ENCODE assay signal across 8 mouse cellular contexts in genomic region chr6:134151853-134152505, GRCm38 (mm10).
DNase-seq lines count a peak whose midpoint lies in the region; ATAC-seq and TF ChIP-seq lines count a peak whose summit lies in the region.

No protein-coding gene starts in this region.

- H3K27me3 ChIP-seq in thymus, adult 2 months (ENCODE audit: control insufficient read depth, insufficient read depth, low read length) = no peaks in the 10 kb centered on the region
- no peaks in the 10 kb centered on the region for H3K27me3 ChIP-seq in kidney, embryonic 15.5 days

- H3K27ac ChIP-seq in thymus, adult 2 months (ENCODE audit: control insufficient read depth, insufficient read depth, low read length) = peak overlapping the region; percentile 25; the same call in 1 of the 2 replicates
- peak overlapping the region; percentile 81 for H3K27ac ChIP-seq in kidney, embryonic 15.5 days

- peaks cover 27% of the 10 kb centered on the region for H3K4me1 ChIP-seq in thymus, adult 2 months (replicated peaks; ENCODE audit: control insufficient read depth, insufficient read depth, low read length)
- peaks cover 52% of the 10 kb centered on the region for H3K4me1 ChIP-seq in kidney, embryonic 15.5 days

- 63% methylated on average over 9 of the region's 9 CpGs for WGBS in thymus, adult 2 months
- WGBS in kidney, embryonic 15.5 days = 53% methylated on average over 9 of the region's 9 CpGs

- no peak overlapping the region for H3K9ac ChIP-seq in kidney, embryonic 15.5 days

- no peaks in the 10 kb centered on the region for H3K36me3 ChIP-seq in thymus, adult 2 months (ENCODE audit: control insufficient read depth, insufficient read depth, low read length)
- H3K36me3 ChIP-seq in kidney, embryonic 15.5 days = no peaks in the 10 kb centered on the region

- no peak overlapping the region for H3K4me3 ChIP-seq in thymus, adult 2 months (ENCODE audit: control insufficient read depth, insufficient read depth, low read length)
- no peak overlapping the region for H3K4me3 ChIP-seq in kidney, embryonic 15.5 days (replicated peaks)

- H3K4me2 ChIP-seq in kidney, embryonic 15.5 days = no peak overlapping the region

- no peak; the same call in 1 of the 2 replicates for ATAC-seq in kidney, embryonic 15.5 days (replicated peaks; ENCODE audit: low FRiP score)
- ATAC-seq in megakaryocyte-erythroid progenitor cell, adult 5-6 weeks (replicated peaks; ENCODE audit: low FRiP score, low TSS enrichment, poor library complexity, severe bottlenecking) = no peak; the same call in 1 of the 2 replicates

- TF ChIP-seq POLR2A in thymus, adult 2 months (IDR thresholded peaks at IDR 0.05; ENCODE audit: control insufficient read depth, extremely low read depth, insufficient read depth, low read length, poor library complexity) = no peak

- H3K9me3 ChIP-seq in kidney, embryonic 15.5 days (replicated peaks) = no peaks in the 10 kb centered on the region

- DNase-seq in thymus, adult 2 months = no peak
- no peak for DNase-seq in thymus, postnatal 10 days (ENCODE audit: low spot score in 2 of 2)
- DNase-seq in heart, adult 8-10 months (ENCODE audit: low spot score) = peak; percentile 78
- DNase-seq in lung, adult 18-20 months = peak; percentile 76 to 77
- no peak for DNase-seq in MN1 (ENCODE audit: low spot score)
- no peak for DNase-seq in cerebellum, adult 11 months

- TF ChIP-seq CTCF in thymus, adult 2 months (IDR thresholded peaks at IDR 0.05; ENCODE audit: borderline replicate concordance, control insufficient read depth, extremely low read depth, insufficient read depth, low read length, poor library complexity) = no peak

Comparison
In these comparisons a context has a peak if more than half of its experiments do, and no peak if none do; other contexts are left out.
1. DNase-seq: peak in heart, adult 8-10 months (single experiment) and lung, adult 18-20 months (2 of 2); none in thymus, adult 2 months (single experiment), thymus, postnatal 10 days (0 of 2), MN1 (single experiment) and cerebellum, adult 11 months (single experiment).